Mouse (Mus musculus) urinary bladder, adult 2 months (tissue): ENCODE data around the gene S1pr4. TPM values are rescaled to one million over a fixed set of nuclear protein-coding genes. Genes with fewer than 3 reads are reported as not detected.
A peak's percentile ranks its signal among the peaks of the same experiment; 100 is the strongest.

Experiments used
- DNase-seq: peaks from one replicate; pipeline ENCODE4 v3.0.0; 2022; ENCODE audit warnings: low spot score
- polyA plus RNA-seq: library from polyadenylated mRNA; depleted of rRNA; stranded (reverse); fragments of >200 nt; gene quantifications from 2 replicates; pipeline ENCODE4 v1.2.3, GENCODE M21; 2012

Gene S1pr4
- polyA plus RNA-seq, 1 experiment, result 2.2 TPM

GRCm38 (mm10) chr10:81464405-81465264 is 35.3 kb downstream of the S1pr4 start:
- DNase-seq, result peak; percentile 23

- no peak for DNase-seq
These were observed 36.4 kb downstream of the S1pr4 start for GRCm38 (mm10) chr10:81463531-81463930.

GRCm38 (mm10) chr10:81462917-81463316 is 37.0 kb downstream of the S1pr4 start:
- no peak for DNase-seq

- peak; percentile 18 for DNase-seq
These were observed 37.5 kb downstream of the S1pr4 start for GRCm38 (mm10) chr10:81462415-81462804.

- peak; percentile 17 for DNase-seq
These were observed 38.1 kb downstream of the S1pr4 start for GRCm38 (mm10) chr10:81461673-81462414.

- DNase-seq, result no peak
These were observed 39.0 kb downstream of the S1pr4 start for GRCm38 (mm10) chr10:81460951-81461350.

GRCm38 (mm10) chr10:81460471-81460870 is 39.5 kb downstream of the S1pr4 start:
- no peak for DNase-seq

GRCm38 (mm10) chr10:81459399-81459798 is 40.5 kb downstream of the S1pr4 start:
- DNase-seq, result no peak

GRCm38 (mm10) chr10:81458267-81458666 is 41.7 kb downstream of the S1pr4 start:
- peak; percentile 16 for DNase-seq

- DNase-seq, result peak; percentile 16
These were observed 42.3 kb downstream of the S1pr4 start for GRCm38 (mm10) chr10:81457624-81458023.

- no peak for DNase-seq
These were observed 42.9 kb downstream of the S1pr4 start for GRCm38 (mm10) chr10:81456983-81457563.

- DNase-seq, result peak; percentile 19
These were observed 44.6 kb downstream of the S1pr4 start, which contains the start of gene Nfic for GRCm38 (mm10) chr10:81455181-81455895. TSS of gene Nfic (minus strand) at chr10:81455635.

- DNase-seq, result no peak
These were observed 45.8 kb downstream of the S1pr4 start for GRCm38 (mm10) chr10:81454106-81454505.

- no peak for DNase-seq
These were observed 47.0 kb downstream of the S1pr4 start for GRCm38 (mm10) chr10:81452947-81453288.

- peak; percentile 15 for DNase-seq
These were observed 47.5 kb downstream of the S1pr4 start for GRCm38 (mm10) chr10:81452237-81452946.

- DNase-seq, result no peak
These were observed 48.6 kb downstream of the S1pr4 start for GRCm38 (mm10) chr10:81451365-81451745.

- no peak for DNase-seq
These were observed 49.1 kb downstream of the S1pr4 start for GRCm38 (mm10) chr10:81450641-81451364.

GRCm38 (mm10) chr10:81450140-81450539 is 49.8 kb downstream of the S1pr4 start:
- DNase-seq, result peak; percentile 44
